Mouse (Mus musculus): ENCODE results near the gene Slc5a11.

DNA sequence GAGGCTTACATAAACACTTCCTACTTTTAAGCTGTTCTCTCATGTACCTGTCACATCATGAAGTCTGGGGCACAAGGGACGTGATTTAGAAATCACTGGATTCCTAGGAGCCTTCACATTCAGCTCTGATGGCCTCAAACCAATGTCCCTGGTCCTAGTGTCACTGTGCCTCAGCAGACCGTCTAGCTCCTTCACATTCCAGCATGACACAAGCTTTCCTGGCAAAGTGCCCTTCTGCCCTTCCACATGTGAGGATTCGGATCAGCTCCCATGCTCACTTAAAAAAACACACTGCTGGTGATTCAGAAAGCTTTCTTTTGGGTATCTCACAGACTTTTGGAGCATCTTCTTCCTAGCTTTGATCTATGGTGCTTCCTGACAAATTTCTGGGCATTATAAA, 83.6 kb downstream of the Slc5a11 start:
- TF ChIP-seq POLR2A (IDR thresholded peaks at IDR 0.05; ENCODE audit: borderline replicate concordance, extremely low read depth, low read depth, low read length) (no peak), CTCF (IDR thresholded peaks at IDR 0.05; ENCODE audit: insufficient read depth, low read length) (no peak)

All from lung, adult 2 months (tissue).